Mouse (Mus musculus) myocyte (in vitro differentiated cells): ENCODE data around the gene Naip2. TPM values are rescaled to one million over a fixed set of nuclear protein-coding genes. Genes with fewer than 3 reads are reported as not detected.

Source experiments
- H3K27me3 ChIP-seq: one replicate; pipeline ENCODE4 v1.6.1; 2011; ENCODE audit not compliant: control insufficient read depth, insufficient read depth, insufficient read length
- H3K36me3 ChIP-seq: one replicate; pipeline ENCODE4 v1.6.1; 2011; ENCODE audit not compliant: control insufficient read depth, insufficient read depth
- H3K4me2 ChIP-seq: one replicate; pipeline ENCODE4 v1.6.1; 2011; ENCODE audit warnings: low read depth, control low read depth
- H3K4me3 ChIP-seq: one replicate; pipeline ENCODE4 v1.5.1; 2011; ENCODE audit warnings: mild to moderate bottlenecking, control low read depth, moderate library complexity
- H3K79me2 ChIP-seq: one replicate; pipeline ENCODE4 v1.6.1; 2011; ENCODE audit not compliant: control insufficient read depth, insufficient read depth
- H3ac ChIP-seq: one replicate; pipeline ENCODE4 v1.6.1; 2011; ENCODE audit not compliant: control insufficient read depth, insufficient read length
- CEBPB ChIP-seq: IDR thresholded peaks from 2 replicates; pipeline ENCODE4 v1.6.1; 2011; ENCODE audit warnings: mild to moderate bottlenecking, moderate library complexity; ENCODE audit not compliant: poor library complexity, insufficient read depth, severe bottlenecking
- E2F4 ChIP-seq: IDR thresholded peaks from one replicate; pipeline ENCODE4 v1.6.1; 2011; ENCODE audit warnings: mild to moderate bottlenecking, control low read depth, moderate library complexity; ENCODE audit not compliant: insufficient read depth
- MAX ChIP-seq: IDR thresholded peaks from one replicate; pipeline ENCODE4 v1.6.1; 2011; ENCODE audit warnings: low read depth, mild to moderate bottlenecking, control low read depth
- MYOD1 ChIP-seq, 3 experiments: IDR thresholded peaks; one replicate each; pipeline ENCODE4 v1.6.1; 2011; ENCODE audit warnings: control low read depth in 2 of 3, low read depth in 2 of 3, mild to moderate bottlenecking in 2 of 3, moderate library complexity in 1 of 3; ENCODE audit not compliant: insufficient read length in 2 of 3, control insufficient read depth in 1 of 3
- MYOG ChIP-seq, 3 experiments: IDR thresholded peaks; one replicate each; pipeline ENCODE4 v1.6.1; 2011; ENCODE audit warnings: control low read depth in 2 of 3, low read depth in 2 of 3, mild to moderate bottlenecking in 2 of 3; ENCODE audit not compliant: insufficient read length in 2 of 3, control insufficient read depth in 1 of 3, insufficient read depth in 1 of 3
- POLR2A ChIP-seq: IDR thresholded peaks from one replicate; pipeline ENCODE4 v1.6.1; 2011; ENCODE audit warnings: low read depth, mild to moderate bottlenecking, control low read depth, moderate library complexity; ENCODE audit not compliant: insufficient read length
- POLR2AphosphoS2 ChIP-seq: IDR thresholded peaks from one replicate; pipeline ENCODE4 v1.6.1; 2011; ENCODE audit warnings: low read depth, control low read depth; ENCODE audit not compliant: insufficient read length
- REST ChIP-seq: IDR thresholded peaks from one replicate; pipeline ENCODE4 v1.6.1; 2011; ENCODE audit warnings: mild to moderate bottlenecking, control low read depth, moderate library complexity; ENCODE audit not compliant: insufficient read depth, insufficient read length
- SRF ChIP-seq: IDR thresholded peaks from one replicate; pipeline ENCODE4 v1.6.1; 2011; ENCODE audit warnings: low read depth; ENCODE audit not compliant: control insufficient read depth, insufficient read length
- TCF12 ChIP-seq: IDR thresholded peaks from one replicate; pipeline ENCODE4 v1.6.1; 2011; ENCODE audit warnings: mild to moderate bottlenecking, control low read depth; ENCODE audit not compliant: poor library complexity, insufficient read depth, severe bottlenecking
- TCF3 ChIP-seq: IDR thresholded peaks from one replicate; pipeline ENCODE4 v1.6.1; 2011; ENCODE audit warnings: low read depth, control low read depth; ENCODE audit not compliant: insufficient read length
- USF1 ChIP-seq: IDR thresholded peaks from one replicate; pipeline ENCODE4 v1.6.1; 2011; ENCODE audit warnings: low read depth, mild to moderate bottlenecking, control low read depth, moderate library complexity
- polyA plus RNA-seq: library from polyadenylated mRNA; unstranded; fragments of >200 nt; fragmentation: generic; extraction: Trizol; gene quantifications from one replicate; pipeline ENCODE4 v1.2.1, GENCODE M21; 2012; ENCODE audit warnings: missing spikeins

The Naip2 gene
- polyA plus RNA-seq, 1 experiment, result 0.72 TPM

DNA sequence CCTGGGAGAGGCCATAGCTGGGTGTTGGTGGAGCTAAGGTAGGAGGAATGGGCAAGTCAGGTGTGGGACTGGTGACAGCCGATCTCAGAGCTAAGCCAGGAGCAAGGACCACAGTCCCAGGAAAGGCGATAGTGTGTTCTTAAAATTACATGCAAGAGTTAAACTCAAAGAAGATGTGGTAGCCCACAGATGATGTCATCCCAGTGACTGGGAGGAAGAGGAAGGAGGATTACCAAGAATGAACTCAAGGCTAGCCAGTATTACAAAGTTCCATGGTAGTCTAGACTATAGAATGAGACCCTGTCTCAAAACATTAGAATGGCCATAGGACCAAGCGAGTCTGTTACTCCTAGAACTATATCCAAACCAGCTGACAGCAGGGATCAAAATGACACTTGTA lies 45.3 kb downstream of the Naip2 start:
- Histone ChIP-seq H3K4me2 (no peak overlapping the region), H3K27me3 (no peaks in the 10 kb centered on the region), H3K36me3 (no peaks in the 10 kb centered on the region), H3K4me3 (no peak overlapping the region), H3ac (no peak overlapping the region), H3K79me2 (no peaks in the 10 kb centered on the region)
- TF ChIP-seq USF1 (no peak), CEBPB (no peak), MYOD1 (IDR thresholded peaks at IDR 0.05; ENCODE audit: control insufficient read depth in 1 of 3, insufficient read length in 2 of 3, low read depth in 2 of 3) (no peak), MYOG (IDR thresholded peaks at IDR 0.05; ENCODE audit: control insufficient read depth in 1 of 3, insufficient read depth in 1 of 3, insufficient read length in 2 of 3, low read depth in 2 of 3) (no peak), SRF (no peak), TCF3 (no peak), POLR2A (no peak), MAX (no peak), E2F4 (no peak), TCF12 (no peak), POLR2AphosphoS2 (no peak), REST (no peak)

DNA sequence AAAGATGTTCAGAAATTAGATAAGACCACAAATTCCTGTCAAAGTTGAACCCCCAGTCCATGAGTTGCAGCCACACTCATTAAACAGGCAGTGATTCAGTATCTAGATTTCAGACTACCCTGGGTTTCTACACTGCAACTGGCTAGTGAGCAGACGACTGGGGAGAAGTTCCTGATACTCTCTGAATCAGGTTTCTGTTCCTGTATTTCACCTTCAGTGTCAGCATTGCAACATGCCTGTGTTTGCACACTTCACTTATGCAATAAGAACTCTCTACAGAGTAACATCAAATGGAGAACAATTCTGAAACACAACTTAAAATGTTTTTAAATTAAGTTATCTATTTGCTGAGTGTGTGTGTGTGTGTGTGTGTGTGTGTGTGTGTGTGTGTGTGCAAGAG lies 49.2 kb downstream of the Naip2 start:
- H3K4me3 ChIP-seq, result no peak overlapping the region
- H3K27me3 ChIP-seq, result no peaks in the 10 kb centered on the region
- H3K36me3 ChIP-seq, result no peaks in the 10 kb centered on the region
- TF ChIP-seq TCF12 (no peak), MAX (no peak), CEBPB (0 out of 2 replicates have a peak, but pooled peaks have one; percentile 20), POLR2AphosphoS2 (no peak), E2F4 (no peak), MYOD1 (IDR thresholded peaks at IDR 0.05; ENCODE audit: control insufficient read depth in 1 of 3, insufficient read length in 2 of 3, low read depth in 2 of 3) (no peak), TCF3 (no peak)
- no peaks in the 10 kb centered on the region for H3K79me2 ChIP-seq
- H3ac ChIP-seq, result no peak overlapping the region
- no peak overlapping the region for H3K4me2 ChIP-seq

DNA sequence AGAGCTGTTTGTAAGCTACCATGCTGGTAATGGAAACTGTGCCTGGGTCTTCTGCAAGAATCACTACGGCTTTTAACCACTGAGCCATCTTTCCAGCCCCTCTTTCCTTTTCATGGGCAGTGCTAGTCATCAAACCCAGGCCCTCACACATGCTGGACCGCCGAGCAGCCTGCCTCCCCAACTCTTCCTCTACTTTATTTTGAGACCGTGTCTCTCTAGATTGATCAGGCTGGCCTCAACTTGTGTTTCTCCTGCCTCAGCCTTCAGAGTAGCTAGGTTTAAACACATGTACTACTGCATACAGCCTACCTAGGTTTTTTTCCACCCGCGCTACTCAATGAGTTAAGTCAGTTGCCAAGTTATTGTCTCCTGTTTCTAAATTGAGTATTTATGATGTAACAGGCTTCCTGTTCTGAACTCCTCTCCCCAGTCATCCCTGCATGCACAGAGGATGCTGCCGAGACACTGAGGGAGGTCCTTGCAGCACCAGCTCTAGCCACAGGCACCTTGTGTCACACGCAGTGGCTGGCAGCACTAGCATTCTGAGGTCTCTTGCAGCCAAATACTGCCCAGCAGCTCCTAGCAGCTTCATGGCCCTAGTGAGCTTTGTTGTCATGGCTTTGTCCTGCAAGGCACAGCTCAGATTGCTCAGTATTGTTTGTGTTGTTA lies 60.1 kb downstream of the Naip2 start:
- Histone ChIP-seq H3K27me3 (no peaks in the 10 kb centered on the region), H3K4me2 (no peak overlapping the region), H3K36me3 (peaks cover 13% of the 10 kb centered on the region), H3K4me3 (no peak overlapping the region), H3ac (no peak overlapping the region), H3K79me2 (no peaks in the 10 kb centered on the region)
- TF ChIP-seq TCF3, result no peak
- TF ChIP-seq TCF12, result no peak
- TF ChIP-seq MYOD1 (IDR thresholded peaks at IDR 0.05; ENCODE audit: control insufficient read depth in 1 of 3, insufficient read length in 2 of 3, low read depth in 2 of 3), result no peak
- no peak for TF ChIP-seq USF1
- no peak for TF ChIP-seq REST
- TF ChIP-seq SRF, result no peak
- no peak for TF ChIP-seq E2F4
- TF ChIP-seq CEBPB, result no peak
- TF ChIP-seq MAX, result no peak
- no peak for TF ChIP-seq MYOG (IDR thresholded peaks at IDR 0.05; ENCODE audit: control insufficient read depth in 1 of 3, insufficient read depth in 1 of 3, insufficient read length in 2 of 3, low read depth in 2 of 3)
- TF ChIP-seq POLR2A, result no peak
- TF ChIP-seq POLR2AphosphoS2, result no peak

DNA sequence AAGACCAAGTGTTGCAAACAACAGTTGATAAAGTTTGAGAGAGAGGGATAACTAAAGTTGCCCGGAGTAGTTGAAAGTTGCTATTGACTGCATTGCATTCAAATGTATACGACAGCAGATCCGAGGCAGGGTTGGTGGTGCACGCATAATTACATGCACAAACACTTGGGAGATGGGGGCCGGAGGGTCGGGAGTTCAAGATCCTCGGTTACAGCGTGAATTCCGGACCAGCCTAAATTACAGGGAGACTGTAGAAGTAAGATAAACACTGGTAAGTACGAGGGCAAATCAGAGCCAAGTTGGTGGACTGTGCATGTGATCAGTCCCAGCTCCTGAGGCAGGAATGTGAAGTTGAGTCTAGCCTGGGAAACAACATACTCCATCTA lies 76.6 kb downstream of the Naip2 start:
- Histone ChIP-seq H3ac (peak overlapping the region; percentile 38), H3K79me2 (peaks cover 19% of the 10 kb centered on the region), H3K36me3 (peaks cover 15% of the 10 kb centered on the region), H3K27me3 (no peaks in the 10 kb centered on the region), H3K4me2 (peak overlapping the region; percentile 94), H3K4me3 (peak overlapping the region; percentile 86)
- no peak for TF ChIP-seq TCF12
- TF ChIP-seq SRF, result no peak
- TF ChIP-seq CEBPB, result no peak
- TF ChIP-seq MAX, result no peak
- no peak for TF ChIP-seq POLR2AphosphoS2
- TF ChIP-seq E2F4, result no peak
- no peak for TF ChIP-seq MYOD1 (IDR thresholded peaks at IDR 0.05; ENCODE audit: control insufficient read depth in 1 of 3, insufficient read length in 2 of 3, low read depth in 2 of 3)
- TF ChIP-seq MYOG (IDR thresholded peaks at IDR 0.05; ENCODE audit: control insufficient read depth in 1 of 3, insufficient read depth in 1 of 3, insufficient read length in 2 of 3, low read depth in 2 of 3), result no peak
- no peak for TF ChIP-seq POLR2A
- TF ChIP-seq TCF3, result no peak
- no peak for TF ChIP-seq USF1
- TF ChIP-seq REST, result no peak
